Mouse (Mus musculus) cerebral cortex, adult 2 months (tissue): ENCODE measurements around the gene Tsfm.

Experiments
- WGBS: fragments of 180-500 bp; shearing (Covaris S2); methylation state at CpG from one replicate; pipeline ENCODE4 v1.1.7; 2018; 5-methylcytosine and 5-hydroxymethylcytosine counted together

Tsfm gene

GRCm38 (mm10) chr10:126962271-126962965 lies 68.2 kb downstream of the Tsfm start:
- WGBS = 18% methylated on average over 15 of the region's 15 CpGs

GRCm38 (mm10) chr10:126961757-126962156 lies 68.9 kb downstream of the Tsfm start:
- WGBS = 30% methylated on average over 10 of the region's 10 CpGs
